In genomic region chr17:33956336-33956735, GRCm38 (mm10) we compare ENCODE assay signal across 8 mouse cellular contexts. TPM values are rescaled to one million over a fixed set of nuclear protein-coding genes. Genes with fewer than 3 reads are reported as not detected.
DNase-seq lines count a peak whose midpoint lies in the region; ATAC-seq and TF ChIP-seq lines count a peak whose summit lies in the region.

No protein-coding gene starts in this region.

- H3K27ac ChIP-seq in left cerebral cortex, adult 2 months, result peak overlapping the region; percentile 94
- H3K27ac ChIP-seq in embryonic facial prominence, embryonic 13.5 days, result peak overlapping the region; percentile 89
- H3K27ac ChIP-seq in intestine, embryonic 14.5 days (ENCODE audit: low read depth), result peak overlapping the region; percentile 92
- 0 out of 2 replicates have a peak overlapping the region, but pooled peaks have one; percentile 67 for H3K27ac ChIP-seq in neural tube, embryonic 12.5 days

- H3K4me1 ChIP-seq in embryonic facial prominence, embryonic 13.5 days, result peaks cover 46% of the 10 kb centered on the region
- H3K4me1 ChIP-seq in intestine, embryonic 14.5 days (replicated peaks; ENCODE audit: control insufficient read depth, insufficient read depth, low read length), result peaks cover 34% of the 10 kb centered on the region
- H3K4me1 ChIP-seq in neural tube, embryonic 12.5 days, result peaks cover 39% of the 10 kb centered on the region

- H3K9me3 ChIP-seq in embryonic facial prominence, embryonic 13.5 days, result no peaks in the 10 kb centered on the region
- no peaks in the 10 kb centered on the region for H3K9me3 ChIP-seq in intestine, embryonic 14.5 days (ENCODE audit: control insufficient read depth, low read length)
- H3K9me3 ChIP-seq in neural tube, embryonic 12.5 days, result no peaks in the 10 kb centered on the region

- no peaks in the 10 kb centered on the region for H3K27me3 ChIP-seq in embryonic facial prominence, embryonic 13.5 days
- no peaks in the 10 kb centered on the region for H3K27me3 ChIP-seq in intestine, embryonic 14.5 days (replicated peaks; ENCODE audit: control insufficient read depth, insufficient read depth, low read length)
- H3K27me3 ChIP-seq in neural tube, embryonic 12.5 days (replicated peaks), result no peaks in the 10 kb centered on the region

- peak overlapping the region; percentile 79 for H3K4me2 ChIP-seq in embryonic facial prominence, embryonic 13.5 days
- H3K4me2 ChIP-seq in intestine, embryonic 14.5 days (ENCODE audit: low read length), result peak overlapping the region; percentile 99
- peak overlapping the region; percentile 67 for H3K4me2 ChIP-seq in neural tube, embryonic 12.5 days (replicated peaks)

- intact Hi-C loops in left cerebral cortex, adult 2 months (cut with DNase I), result no loop called here
- intact Hi-C loops in left cerebral cortex, postnatal 4 days (cut with DNase I), result loop anchor here (5.0 kb wide), 1 partner anchor 66 kb away; the partner anchor contains the start of gene Ring1

- peak overlapping the region; percentile 98 for H3K9ac ChIP-seq in embryonic facial prominence, embryonic 13.5 days
- peak overlapping the region; percentile 78 for H3K9ac ChIP-seq in intestine, embryonic 14.5 days (ENCODE audit: low read length)
- H3K9ac ChIP-seq in neural tube, embryonic 12.5 days, result peak overlapping the region; percentile 69

- no peak for ATAC-seq in embryonic facial prominence, embryonic 13.5 days (ENCODE audit: insufficient number of reproducible peaks, insufficient read depth, low FRiP score, low TSS enrichment, low read depth)
- ATAC-seq in intestine, embryonic 14.5 days (replicated peaks; ENCODE audit: low FRiP score, low TSS enrichment, low read depth), result no peak
- ATAC-seq in neural tube, embryonic 12.5 days (ENCODE audit: low FRiP score, low read depth), result no peak

- WGBS in embryonic facial prominence, embryonic 13.5 days, result 7% methylated on average over 10 of the region's 10 CpGs
- 7% methylated on average over 10 of the region's 10 CpGs for WGBS in intestine, embryonic 14.5 days
- WGBS in neural tube, embryonic 12.5 days, result 9% methylated on average over 10 of the region's 10 CpGs

- peaks cover 62% of the 10 kb centered on the region for H3K36me3 ChIP-seq in embryonic facial prominence, embryonic 13.5 days
- H3K36me3 ChIP-seq in intestine, embryonic 14.5 days (ENCODE audit: control insufficient read depth, insufficient read depth, low read length), result peaks cover 58% of the 10 kb centered on the region
- H3K36me3 ChIP-seq in neural tube, embryonic 12.5 days, result peaks cover 51% of the 10 kb centered on the region

- no peak for DNase-seq in left cerebral cortex, adult 2 months (ENCODE audit: extremely low spot score in 1 of 2, low spot score in 2 of 2)
- no peak for DNase-seq in left cerebral cortex, postnatal 4 days
- DNase-seq in intestine, embryonic 14.5 days (ENCODE audit: low spot score), result no peak
- no peak for DNase-seq in right cerebral cortex, postnatal 10 days (ENCODE audit: low spot score in 2 of 2)
- DNase-seq in urinary bladder, adult 2 months (ENCODE audit: low spot score), result no peak
- no peak for DNase-seq in adrenal gland, adult 8-10 months

- no peak for TF ChIP-seq CTCF in left cerebral cortex, adult 2 months (IDR thresholded peaks at IDR 0.05)

- peak overlapping the region; percentile 66 for H3K4me3 ChIP-seq in left cerebral cortex, adult 2 months
- H3K4me3 ChIP-seq in embryonic facial prominence, embryonic 13.5 days, result peak overlapping the region; percentile 81
- peak overlapping the region; percentile 99 for H3K4me3 ChIP-seq in intestine, embryonic 14.5 days (ENCODE audit: low read depth, low read length)
- H3K4me3 ChIP-seq in neural tube, embryonic 12.5 days, result peak overlapping the region; percentile 95

RNA-seq across cellular contexts. Expression of gene Rps18, which starts 0.5 kb away (rescaled TPM):
- total RNA-seq in left cerebral cortex, adult 2 months (2021), result 100 to 1,000 TPM; 311 to 327 TPM
- 100 to 1,000 TPM; 557 to 591 TPM for total RNA-seq in left cerebral cortex, postnatal 4 days (2021)
- 1,782 and 1,797 TPM in 2 replicates for polyA plus RNA-seq in embryonic facial prominence, embryonic 13.5 days (2015; fragmentation: Nextera tagmentation; extraction: Ambion mirVana)
- polyA plus RNA-seq in intestine, embryonic 14.5 days (2014; fragmentation: Nextera tagmentation; extraction: Ambion mirVana), result 2,375 and 2,437 TPM in 2 replicates
- 914 and 923 TPM in 2 replicates for polyA plus RNA-seq in neural tube, embryonic 12.5 days (2016; fragmentation: Nextera tagmentation; extraction: Ambion mirVana)
- polyA plus RNA-seq in urinary bladder, adult 2 months (2012; rRNA removed), result 1,060 and 1,160 TPM in 2 replicates
- total RNA-seq in adrenal gland, adult 8-10 months (2022), result 100 to 1,000 TPM; 668 to 711 (median 693) TPM

RNA-seq across cellular contexts. Expression of gene Vps52, which starts 0.7 kb away (rescaled TPM):
- 10 to 100 TPM; 74.6 to 82.7 TPM for total RNA-seq in left cerebral cortex, adult 2 months (2021)
- total RNA-seq in left cerebral cortex, postnatal 4 days (2021), result 10 to 100 TPM; 72.2 to 72.6 TPM
- polyA plus RNA-seq in embryonic facial prominence, embryonic 13.5 days (2015; fragmentation: Nextera tagmentation; extraction: Ambion mirVana), result 45.7 and 49.6 TPM in 2 replicates
- polyA plus RNA-seq in intestine, embryonic 14.5 days (2014; fragmentation: Nextera tagmentation; extraction: Ambion mirVana), result 32.4 and 35.3 TPM in 2 replicates
- polyA plus RNA-seq in neural tube, embryonic 12.5 days (2016; fragmentation: Nextera tagmentation; extraction: Ambion mirVana), result 66.0 and 66.5 TPM in 2 replicates
- polyA plus RNA-seq in urinary bladder, adult 2 months (2012; rRNA removed), result 39.3 and 39.7 TPM in 2 replicates
- total RNA-seq in adrenal gland, adult 8-10 months (2022), result 10 to 100 TPM; 58.6 to 83.5 (median 69.6) TPM

RNA-seq across cellular contexts. Expression of gene B3galt4, which starts 5.0 kb away (rescaled TPM):
- total RNA-seq in left cerebral cortex, adult 2 months (2021), result 1 to 10 TPM; 6.3 to 6.5 TPM
- 1 to 10 TPM; 6.6 to 6.8 TPM for total RNA-seq in left cerebral cortex, postnatal 4 days (2021)
- polyA plus RNA-seq in embryonic facial prominence, embryonic 13.5 days (2015; fragmentation: Nextera tagmentation; extraction: Ambion mirVana), result 7.0 and 7.2 TPM in 2 replicates
- 3.7 and 4.9 TPM in 2 replicates for polyA plus RNA-seq in intestine, embryonic 14.5 days (2014; fragmentation: Nextera tagmentation; extraction: Ambion mirVana)
- polyA plus RNA-seq in neural tube, embryonic 12.5 days (2016; fragmentation: Nextera tagmentation; extraction: Ambion mirVana), result 7.9 and 8.3 TPM in 2 replicates
- polyA plus RNA-seq in urinary bladder, adult 2 months (2012; rRNA removed), result 7.7 TPM in 2 replicates
- total RNA-seq in adrenal gland, adult 8-10 months (2022), result 1 to 10 TPM; 6.9 to 8.7 (median 7.6) TPM

RNA-seq across cellular contexts. Expression of gene Wdr46, which starts 15.9 kb away (rescaled TPM):
- 10 to 100 TPM; 14.7 to 18.4 TPM for total RNA-seq in left cerebral cortex, adult 2 months (2021)
- 10 to 100 TPM; 30.1 to 36.6 TPM for total RNA-seq in left cerebral cortex, postnatal 4 days (2021)
- 36.2 and 40.7 TPM in 2 replicates for polyA plus RNA-seq in embryonic facial prominence, embryonic 13.5 days (2015; fragmentation: Nextera tagmentation; extraction: Ambion mirVana)
- polyA plus RNA-seq in intestine, embryonic 14.5 days (2014; fragmentation: Nextera tagmentation; extraction: Ambion mirVana), result 28.6 and 31.8 TPM in 2 replicates
- 38.4 and 39.7 TPM in 2 replicates for polyA plus RNA-seq in neural tube, embryonic 12.5 days (2016; fragmentation: Nextera tagmentation; extraction: Ambion mirVana)
- polyA plus RNA-seq in urinary bladder, adult 2 months (2012; rRNA removed), result 15.8 and 17.2 TPM in 2 replicates
- total RNA-seq in adrenal gland, adult 8-10 months (2022), result 10 to 100 TPM; 30.0 to 43.8 (median 35.1) TPM

RNA-seq across cellular contexts. Expression of gene Pfdn6, which starts 16.2 kb away (rescaled TPM):
- 10 to 100 TPM; 93.0 to 97.6 TPM for total RNA-seq in left cerebral cortex, adult 2 months (2021)
- total RNA-seq in left cerebral cortex, postnatal 4 days (2021), result 10 to 100 TPM; 90.5 to 96.1 TPM
- 176 and 190 TPM in 2 replicates for polyA plus RNA-seq in embryonic facial prominence, embryonic 13.5 days (2015; fragmentation: Nextera tagmentation; extraction: Ambion mirVana)
- 163 and 175 TPM in 2 replicates for polyA plus RNA-seq in intestine, embryonic 14.5 days (2014; fragmentation: Nextera tagmentation; extraction: Ambion mirVana)
- 184 and 191 TPM in 2 replicates for polyA plus RNA-seq in neural tube, embryonic 12.5 days (2016; fragmentation: Nextera tagmentation; extraction: Ambion mirVana)
- 86.5 and 87.2 TPM in 2 replicates for polyA plus RNA-seq in urinary bladder, adult 2 months (2012; rRNA removed)
- 100 to 1,000 TPM in 1 of 4 experiments, 10 to 100 TPM in 3; 74.1 to 119 (median 79.6) TPM for total RNA-seq in adrenal gland, adult 8-10 months (2022)
